Mouse (Mus musculus): ENCODE measurements around the gene Myl6b.
"Not testable (repeated sequence)": the region's sequence is repeated elsewhere in the genome, so short reads cannot be mapped to it uniquely, and the experiment has no call there.

Myl6b gene

DNA sequence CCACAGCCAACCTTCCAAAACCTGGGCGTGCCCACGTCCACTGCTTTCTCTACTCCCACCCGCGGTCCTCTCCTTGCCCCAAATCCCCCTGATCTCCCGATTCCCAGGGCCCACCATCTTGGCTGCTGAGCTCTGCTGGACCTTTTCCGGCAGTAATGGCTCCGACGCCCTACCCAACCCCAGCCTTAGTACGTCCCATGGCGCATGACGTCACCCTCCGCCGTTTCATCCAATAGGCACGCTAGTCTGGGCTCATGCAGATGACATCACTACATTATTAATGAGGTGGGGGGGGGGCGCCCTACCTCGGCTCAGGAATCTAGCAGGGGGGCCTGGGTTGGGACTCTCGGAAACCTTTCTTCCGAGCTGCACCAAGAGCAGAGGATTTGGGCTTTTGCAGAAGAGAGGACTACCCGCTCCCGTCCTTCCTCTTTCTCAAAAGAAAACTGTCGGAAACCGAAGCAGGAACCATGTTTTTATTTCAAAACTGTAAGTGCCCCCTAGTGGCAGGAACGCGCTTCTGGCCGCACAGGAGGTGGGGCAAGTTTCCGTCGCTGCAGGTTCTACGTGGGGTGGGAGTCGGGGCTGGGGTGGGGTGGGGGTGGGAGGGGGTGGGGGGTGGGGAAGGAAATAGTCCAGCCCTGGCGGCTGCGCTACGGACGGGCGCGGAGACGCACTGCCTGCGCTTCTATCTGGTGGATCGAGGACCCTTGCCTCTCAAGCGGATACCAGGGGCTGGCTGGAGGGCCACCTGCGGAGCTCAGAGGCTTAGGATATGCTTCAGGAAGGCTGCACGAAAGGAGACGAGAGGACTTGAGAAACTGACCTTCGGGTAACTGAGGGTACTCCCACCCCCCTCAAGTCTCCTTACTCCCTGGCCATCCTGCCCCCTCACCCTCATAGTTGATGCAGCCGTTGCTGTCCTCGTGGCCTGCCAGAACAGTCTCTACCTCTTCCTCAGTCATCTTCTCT lies 4.5 kb downstream of the Myl6b start, which contains the start of gene Myl6:
TSS of gene Myl6 (minus strand) at position 451 of the 972 bp plus-strand sequence.
- peak; percentile 99 for DNase-seq (ENCODE audit: low read depth, low spot score)

DNA sequence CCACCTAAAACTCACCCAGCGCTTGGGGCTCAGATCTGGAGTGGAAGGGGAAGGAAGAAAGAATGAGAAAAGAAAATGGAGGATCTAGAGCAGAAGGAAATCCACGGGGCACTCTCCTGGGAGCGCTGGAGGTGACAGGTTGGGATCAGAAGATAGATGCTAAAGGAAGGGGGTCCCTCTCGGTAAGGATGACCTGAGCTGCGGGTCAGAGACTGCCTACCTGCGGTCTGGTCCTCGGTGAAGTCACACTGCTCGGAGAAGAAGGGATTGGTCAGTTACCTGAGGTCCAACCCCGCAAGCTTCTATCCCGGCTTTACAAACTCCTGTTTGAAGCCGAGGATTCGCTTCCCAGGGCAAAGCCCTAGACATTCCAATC lies 5.2 kb downstream of the Myl6b start:
- DNase-seq (ENCODE audit: low read depth, low spot score) = no peak

GRCm38 (mm10) chr10:128492633-128493311 lies 5.7 kb downstream of the Myl6b start:
- peak; percentile 31 for DNase-seq (ENCODE audit: low read depth, low spot score)

DNA sequence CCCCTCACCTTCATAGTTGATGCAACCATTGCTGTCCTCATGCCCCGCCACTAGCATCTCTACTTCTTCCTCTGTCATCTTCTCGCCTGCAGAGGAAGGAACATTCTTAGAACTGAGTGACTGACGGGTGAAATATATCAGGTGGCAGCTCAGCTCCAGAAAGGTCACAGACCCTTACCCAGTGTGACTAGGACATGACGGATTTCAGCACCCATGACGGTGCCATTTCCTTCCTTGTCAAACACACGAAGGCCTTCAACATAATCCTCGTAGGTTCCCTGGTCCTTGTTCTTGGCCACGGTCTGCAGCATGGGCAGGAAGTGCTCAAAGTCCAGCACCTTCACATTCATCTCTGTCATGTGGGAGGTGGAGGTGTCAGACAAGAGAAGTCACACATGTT lies 6.4 kb downstream of the Myl6b start:
- not testable (repeated sequence) for DNase-seq (ENCODE audit: low read depth, low spot score)

GRCm38 (mm10) chr10:128491495-128491894 lies 7.0 kb downstream of the Myl6b start:
- no peak for DNase-seq (ENCODE audit: low read depth, low spot score)

DNA sequence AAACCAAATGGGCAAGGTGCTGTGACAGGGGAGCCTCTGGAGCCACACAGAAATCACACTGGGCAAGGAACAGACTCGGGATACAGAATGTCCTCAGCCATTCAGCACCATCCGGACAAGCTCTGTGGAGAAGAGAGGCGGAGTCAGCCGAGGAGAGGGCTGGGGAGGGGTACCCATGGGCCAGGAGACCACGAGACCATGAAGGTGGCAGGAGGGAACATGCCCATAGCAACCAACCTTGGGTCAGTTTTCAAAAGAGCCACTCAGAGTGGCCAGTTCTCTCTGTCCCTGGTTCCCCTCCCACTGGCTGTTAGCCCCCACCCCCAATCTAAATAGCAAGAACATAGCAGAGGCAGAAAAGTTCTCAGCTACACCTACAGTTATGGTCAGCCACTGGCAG lies 7.6 kb downstream of the Myl6b start:
- no peak for DNase-seq (ENCODE audit: low read depth, low spot score)

DNA sequence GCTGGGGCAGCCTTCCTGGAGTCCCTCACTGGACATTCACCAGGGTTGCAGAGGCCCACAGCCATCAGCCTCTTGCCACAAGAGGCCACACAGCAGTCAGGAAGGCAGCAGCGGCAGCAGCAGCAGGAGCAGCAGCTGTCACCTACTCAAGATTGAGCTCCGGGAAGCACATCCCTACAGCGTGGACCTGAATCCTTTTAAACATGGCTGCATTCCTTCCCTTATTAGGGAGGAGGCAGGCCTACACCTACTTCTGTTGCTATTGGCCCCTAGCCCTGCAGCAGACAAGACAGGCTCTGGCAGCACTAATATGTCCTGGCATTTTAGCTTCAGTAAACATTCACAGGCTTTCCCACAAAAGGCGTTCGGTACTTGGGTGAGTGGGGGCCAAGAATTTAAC lies 8.3 kb downstream of the Myl6b start:
- DNase-seq (ENCODE audit: low read depth, low spot score) = no peak

DNA sequence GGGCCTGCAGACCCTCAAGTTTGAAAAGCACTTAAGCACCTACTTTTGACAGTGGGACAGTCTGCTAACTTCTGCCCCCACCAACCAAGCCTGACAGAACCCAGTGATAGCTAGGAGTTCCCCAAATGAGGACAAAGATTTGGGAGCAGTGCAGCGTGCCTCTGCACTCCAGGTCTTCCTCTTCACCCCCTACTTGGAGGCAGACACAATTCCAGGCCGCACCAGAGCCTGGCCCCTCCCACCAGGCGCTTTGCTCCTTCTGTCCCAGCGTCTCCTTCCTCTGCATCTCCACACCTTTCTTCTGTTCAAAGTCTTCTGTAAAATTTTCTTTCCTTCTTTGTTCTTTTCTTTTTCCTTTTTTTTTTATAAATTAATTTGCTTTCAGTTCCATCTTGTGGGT lies 8.7 kb downstream of the Myl6b start:
- DNase-seq (ENCODE audit: low read depth, low spot score) = no peak

GRCm38 (mm10) chr10:128489380-128489779 lies 9.1 kb downstream of the Myl6b start:
- no peak for DNase-seq (ENCODE audit: low read depth, low spot score)

GRCm38 (mm10) chr10:128488776-128489175 lies 9.7 kb downstream of the Myl6b start:
- DNase-seq (ENCODE audit: low read depth, low spot score) = no peak

- no peak for DNase-seq (ENCODE audit: low read depth, low spot score)
Observed at GRCm38 (mm10) chr10:128487861-128488712, 10.4 kb downstream of the Myl6b start.

- DNase-seq (ENCODE audit: low read depth, low spot score) = no peak
Observed at GRCm38 (mm10) chr10:128486370-128486769, 12.1 kb downstream of the Myl6b start.

DNA sequence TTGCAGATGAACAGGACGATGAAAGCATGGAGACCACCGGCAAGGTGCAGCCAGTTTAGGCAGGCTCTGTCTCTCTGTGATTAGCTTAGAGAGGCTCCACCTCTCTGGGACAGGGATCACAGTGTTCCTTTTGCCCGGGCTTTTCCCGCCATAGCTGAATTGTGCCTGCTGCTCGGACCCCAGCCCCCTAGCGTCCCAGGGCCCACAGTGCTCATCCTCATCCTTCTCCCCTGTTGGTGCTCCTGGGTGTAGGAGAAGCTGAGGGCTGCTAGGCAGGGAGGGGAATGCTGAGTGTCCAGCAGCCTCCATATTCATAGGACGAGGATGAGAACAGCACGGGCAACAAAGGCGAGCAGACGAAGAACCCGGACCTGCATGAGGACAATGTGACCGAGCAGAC lies 24.1 kb downstream of the Myl6b start:
- no peak for DNase-seq (ENCODE audit: low read depth, low spot score)

GRCm38 (mm10) chr10:128460270-128460630 lies 38.2 kb downstream of the Myl6b start:
- no peak for DNase-seq (ENCODE audit: low read depth, low spot score)

GRCm38 (mm10) chr10:128459409-128460269 lies 38.8 kb downstream of the Myl6b start:
- peak; percentile 34 for DNase-seq (ENCODE audit: low read depth, low spot score)

GRCm38 (mm10) chr10:128458719-128459408 lies 39.6 kb downstream of the Myl6b start, which contains the start of gene Smarcc2:
TSS of gene Smarcc2 (plus strand) at chr10:128459248.
- peak; percentile 56 for DNase-seq (ENCODE audit: low read depth, low spot score)

DNA sequence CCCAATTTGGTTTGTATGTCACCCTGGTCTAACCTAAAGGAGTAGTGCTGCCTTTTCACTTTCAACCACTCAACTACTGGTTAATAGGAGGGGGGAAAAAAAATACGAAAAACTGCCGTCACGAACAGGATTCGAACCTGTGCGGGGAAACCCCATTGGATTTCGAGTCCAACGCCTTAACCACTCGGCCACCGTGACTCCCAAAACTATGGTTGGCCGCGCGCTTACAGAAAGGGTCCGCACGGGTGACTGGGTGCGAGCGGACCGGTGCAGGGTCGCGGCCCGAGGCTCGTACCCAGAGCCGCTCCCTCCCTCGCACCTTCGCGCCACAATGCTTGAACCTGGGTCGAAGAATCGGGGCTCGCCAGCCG lies 40.2 kb downstream of the Myl6b start:
- peak; percentile 85 for DNase-seq (ENCODE audit: low read depth, low spot score)

DNA sequence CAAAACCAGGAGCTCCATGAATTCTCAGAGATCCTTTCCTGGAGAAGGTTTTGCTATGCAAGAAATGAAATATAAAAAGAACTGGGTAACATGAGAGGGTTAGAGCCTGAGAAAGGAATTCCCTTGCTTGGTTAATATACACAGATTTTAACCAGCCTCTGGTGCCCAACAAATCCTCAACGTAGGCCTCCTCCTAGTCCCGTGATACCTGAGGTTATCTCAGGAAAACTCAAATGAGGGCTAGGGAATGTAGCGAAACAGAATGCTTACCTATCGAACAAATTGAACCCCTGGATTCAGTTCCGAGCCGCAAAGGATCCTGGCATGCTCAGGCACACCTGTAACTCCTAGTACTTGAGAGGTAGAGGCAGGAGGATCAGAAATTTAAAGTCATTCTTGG lies 40.8 kb downstream of the Myl6b start:
- DNase-seq (ENCODE audit: low read depth, low spot score) = no peak

DNA sequence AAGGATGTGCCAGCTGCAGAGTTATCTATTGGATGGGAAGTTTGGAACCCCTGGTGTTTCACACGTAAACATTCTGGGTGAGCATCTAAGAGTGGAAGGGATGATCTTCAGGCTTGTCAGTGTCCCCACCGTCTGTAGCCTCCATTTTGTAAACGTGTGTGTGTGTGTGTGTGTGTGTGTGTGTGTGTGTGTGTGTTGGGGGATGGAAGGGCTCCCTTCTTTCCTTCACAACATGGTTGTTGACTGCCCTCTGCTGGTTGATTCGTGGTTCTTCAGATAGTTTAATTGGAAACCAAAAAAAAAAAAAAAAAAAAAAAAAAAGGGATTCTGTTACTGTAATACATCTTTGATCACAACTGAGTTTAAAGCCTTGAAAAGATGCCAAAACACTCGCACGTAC lies 43.2 kb downstream of the Myl6b start:
- peak; percentile 72 for DNase-seq (ENCODE audit: low read depth, low spot score)

GRCm38 (mm10) chr10:128454471-128454870 lies 44.0 kb downstream of the Myl6b start:
- DNase-seq (ENCODE audit: low read depth, low spot score) = no peak

Data from embryo, embryonic 11.5 days (tissue).